Mouse (Mus musculus) myocyte (in vitro differentiated cells): ENCODE measurements around the gene Mical2. TPM values are rescaled to one million over a fixed set of nuclear protein-coding genes. Genes with fewer than 3 reads are reported as not detected.

Experiments used
- H3K27me3 ChIP-seq: one replicate; pipeline ENCODE4 v1.6.1; 2011; ENCODE audit not compliant: control insufficient read depth, insufficient read depth, insufficient read length
- H3K36me3 ChIP-seq: one replicate; pipeline ENCODE4 v1.6.1; 2011; ENCODE audit not compliant: control insufficient read depth, insufficient read depth
- H3K4me2 ChIP-seq: one replicate; pipeline ENCODE4 v1.6.1; 2011; ENCODE audit warnings: low read depth, control low read depth
- H3K4me3 ChIP-seq: one replicate; pipeline ENCODE4 v1.5.1; 2011; ENCODE audit warnings: mild to moderate bottlenecking, control low read depth, moderate library complexity
- H3K79me2 ChIP-seq: one replicate; pipeline ENCODE4 v1.6.1; 2011; ENCODE audit not compliant: control insufficient read depth, insufficient read depth
- H3ac ChIP-seq: one replicate; pipeline ENCODE4 v1.6.1; 2011; ENCODE audit not compliant: control insufficient read depth, insufficient read length
- CEBPB ChIP-seq: IDR thresholded peaks from 2 replicates; pipeline ENCODE4 v1.6.1; 2011; ENCODE audit warnings: mild to moderate bottlenecking, moderate library complexity; ENCODE audit not compliant: poor library complexity, insufficient read depth, severe bottlenecking
- E2F4 ChIP-seq: IDR thresholded peaks from one replicate; pipeline ENCODE4 v1.6.1; 2011; ENCODE audit warnings: mild to moderate bottlenecking, control low read depth, moderate library complexity; ENCODE audit not compliant: insufficient read depth
- MAX ChIP-seq: IDR thresholded peaks from one replicate; pipeline ENCODE4 v1.6.1; 2011; ENCODE audit warnings: low read depth, mild to moderate bottlenecking, control low read depth
- MYOD1 ChIP-seq, 3 experiments: IDR thresholded peaks; one replicate each; pipeline ENCODE4 v1.6.1; 2011; ENCODE audit warnings: control low read depth in 2 of 3, low read depth in 2 of 3, mild to moderate bottlenecking in 2 of 3, moderate library complexity in 1 of 3; ENCODE audit not compliant: insufficient read length in 2 of 3, control insufficient read depth in 1 of 3
- MYOG ChIP-seq, 3 experiments: IDR thresholded peaks; one replicate each; pipeline ENCODE4 v1.6.1; 2011; ENCODE audit warnings: control low read depth in 2 of 3, low read depth in 2 of 3, mild to moderate bottlenecking in 2 of 3; ENCODE audit not compliant: insufficient read length in 2 of 3, control insufficient read depth in 1 of 3, insufficient read depth in 1 of 3
- POLR2A ChIP-seq: IDR thresholded peaks from one replicate; pipeline ENCODE4 v1.6.1; 2011; ENCODE audit warnings: low read depth, mild to moderate bottlenecking, control low read depth, moderate library complexity; ENCODE audit not compliant: insufficient read length
- POLR2AphosphoS2 ChIP-seq: IDR thresholded peaks from one replicate; pipeline ENCODE4 v1.6.1; 2011; ENCODE audit warnings: low read depth, control low read depth; ENCODE audit not compliant: insufficient read length
- REST ChIP-seq: IDR thresholded peaks from one replicate; pipeline ENCODE4 v1.6.1; 2011; ENCODE audit warnings: mild to moderate bottlenecking, control low read depth, moderate library complexity; ENCODE audit not compliant: insufficient read depth, insufficient read length
- SRF ChIP-seq: IDR thresholded peaks from one replicate; pipeline ENCODE4 v1.6.1; 2011; ENCODE audit warnings: low read depth; ENCODE audit not compliant: control insufficient read depth, insufficient read length
- TCF12 ChIP-seq: IDR thresholded peaks from one replicate; pipeline ENCODE4 v1.6.1; 2011; ENCODE audit warnings: mild to moderate bottlenecking, control low read depth; ENCODE audit not compliant: poor library complexity, insufficient read depth, severe bottlenecking
- TCF3 ChIP-seq: IDR thresholded peaks from one replicate; pipeline ENCODE4 v1.6.1; 2011; ENCODE audit warnings: low read depth, control low read depth; ENCODE audit not compliant: insufficient read length
- USF1 ChIP-seq: IDR thresholded peaks from one replicate; pipeline ENCODE4 v1.6.1; 2011; ENCODE audit warnings: low read depth, mild to moderate bottlenecking, control low read depth, moderate library complexity
- polyA plus RNA-seq: library from polyadenylated mRNA; unstranded; fragments of >200 nt; fragmentation: generic; extraction: Trizol; gene quantifications from one replicate; pipeline ENCODE4 v1.2.1, GENCODE M21; 2012; ENCODE audit warnings: missing spikeins

Gene Mical2
- polyA plus RNA-seq, 1 experiment: 34.8 TPM

DNA sequence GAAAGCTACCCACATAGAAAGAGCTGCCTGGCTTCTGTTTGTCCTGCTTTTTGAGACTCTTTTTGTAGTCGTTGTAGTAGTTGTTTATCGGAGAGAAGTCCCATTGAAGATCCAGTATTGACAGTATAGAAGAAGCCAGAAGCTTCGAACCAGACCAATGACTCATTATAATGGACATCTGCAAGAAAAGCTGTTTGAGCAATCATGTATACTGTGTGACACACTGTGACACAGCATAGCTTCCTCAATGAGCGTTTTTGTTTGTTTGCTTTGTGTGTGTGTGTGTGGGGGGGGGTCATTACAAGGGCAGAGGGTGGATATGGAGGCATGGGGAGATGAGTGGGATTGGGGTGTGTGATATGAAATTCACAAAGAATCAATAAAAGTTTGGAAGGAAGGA lies 53.0 kb downstream of the Mical2 start:
- peak overlapping the region; percentile 35 for H3K4me2 ChIP-seq
- H3ac ChIP-seq: no peak overlapping the region
- H3K4me3 ChIP-seq: no peak overlapping the region
- peaks cover 54% of the 10 kb centered on the region for H3K79me2 ChIP-seq
- no peaks in the 10 kb centered on the region for H3K27me3 ChIP-seq
- no peaks in the 10 kb centered on the region for H3K36me3 ChIP-seq
- TF ChIP-seq MYOG (IDR thresholded peaks at IDR 0.05; ENCODE audit: control insufficient read depth in 1 of 3, insufficient read depth in 1 of 3, insufficient read length in 2 of 3, low read depth in 2 of 3) (no peak), TCF3 (no peak), POLR2A (no peak), REST (no peak), MYOD1 (IDR thresholded peaks at IDR 0.05; ENCODE audit: control insufficient read depth in 1 of 3, insufficient read length in 2 of 3, low read depth in 2 of 3) (no peak), CEBPB (peak; percentile 66; the same call in 1 of the 2 replicates), SRF (no peak)

DNA sequence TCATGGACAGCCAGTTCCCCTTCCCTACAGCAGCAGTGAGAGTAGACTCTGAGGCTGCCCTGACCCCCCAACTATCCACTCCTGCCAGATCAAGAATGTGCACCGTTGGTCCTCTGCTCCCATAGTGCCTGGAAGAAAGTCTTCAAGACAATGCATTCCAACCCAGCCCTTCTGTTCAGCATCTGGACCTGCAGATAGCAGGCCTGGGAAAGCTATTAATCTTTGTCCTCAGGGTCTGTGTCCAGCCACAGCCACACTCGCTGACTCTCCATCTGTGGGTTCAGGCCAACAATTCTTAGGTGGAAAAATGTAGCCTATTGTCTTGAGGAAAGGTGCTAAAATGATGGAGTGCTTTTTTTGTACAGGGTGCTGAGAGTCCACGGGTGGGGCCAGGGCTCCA lies 54.8 kb downstream of the Mical2 start:
- no peaks in the 10 kb centered on the region for H3K36me3 ChIP-seq
- H3K27me3 ChIP-seq: no peaks in the 10 kb centered on the region
- TF ChIP-seq MAX: no peak
- H3K79me2 ChIP-seq: peaks cover 60% of the 10 kb centered on the region
- H3ac ChIP-seq: no peak overlapping the region
- H3K4me3 ChIP-seq: no peak overlapping the region
- H3K4me2 ChIP-seq: no peak overlapping the region

DNA sequence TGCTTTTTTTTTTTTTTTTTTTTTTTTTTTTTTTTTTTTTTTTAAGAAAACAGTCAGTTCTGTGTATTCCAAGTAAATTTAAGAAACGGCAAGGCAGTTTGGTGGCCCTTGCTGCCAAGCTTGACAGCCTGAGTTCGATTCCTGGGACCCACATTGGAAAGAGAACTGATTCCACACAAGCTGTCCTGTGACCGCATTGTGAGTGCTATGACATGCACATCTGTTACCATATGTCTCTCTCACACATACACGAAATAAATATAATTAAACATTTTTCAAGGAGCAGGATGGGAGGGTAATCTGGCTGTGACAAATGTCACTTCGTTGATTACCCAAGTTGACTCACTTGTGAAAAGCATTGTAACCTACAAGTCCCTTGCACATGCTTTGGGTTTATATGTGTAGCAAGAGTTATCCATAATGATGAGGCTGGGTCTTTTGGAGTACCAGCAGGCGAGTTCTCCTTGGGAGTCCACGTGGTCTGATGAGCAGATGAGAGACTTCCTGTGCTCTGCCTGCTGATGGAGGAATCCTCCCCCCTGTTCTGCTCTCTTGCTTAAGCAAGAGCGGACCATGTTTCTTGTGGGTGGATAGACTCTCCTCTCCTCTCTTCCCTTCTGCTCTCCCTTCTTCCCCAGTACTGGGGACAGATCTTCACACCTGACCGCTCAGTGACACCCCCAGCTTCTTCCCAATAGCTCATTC lies 58.1 kb downstream of the Mical2 start:
- Histone ChIP-seq H3K79me2 (peaks cover 84% of the 10 kb centered on the region), H3K36me3 (no peaks in the 10 kb centered on the region), H3ac (no peak overlapping the region), H3K4me2 (no peak overlapping the region), H3K4me3 (no peak overlapping the region), H3K27me3 (no peaks in the 10 kb centered on the region)
- TF ChIP-seq E2F4 (no peak), SRF (no peak), CEBPB (no peak), TCF3 (no peak), MAX (no peak), TCF12 (no peak), POLR2AphosphoS2 (no peak), USF1 (no peak), MYOD1 (IDR thresholded peaks at IDR 0.05; ENCODE audit: control insufficient read depth in 1 of 3, insufficient read length in 2 of 3, low read depth in 2 of 3) (no peak)

DNA sequence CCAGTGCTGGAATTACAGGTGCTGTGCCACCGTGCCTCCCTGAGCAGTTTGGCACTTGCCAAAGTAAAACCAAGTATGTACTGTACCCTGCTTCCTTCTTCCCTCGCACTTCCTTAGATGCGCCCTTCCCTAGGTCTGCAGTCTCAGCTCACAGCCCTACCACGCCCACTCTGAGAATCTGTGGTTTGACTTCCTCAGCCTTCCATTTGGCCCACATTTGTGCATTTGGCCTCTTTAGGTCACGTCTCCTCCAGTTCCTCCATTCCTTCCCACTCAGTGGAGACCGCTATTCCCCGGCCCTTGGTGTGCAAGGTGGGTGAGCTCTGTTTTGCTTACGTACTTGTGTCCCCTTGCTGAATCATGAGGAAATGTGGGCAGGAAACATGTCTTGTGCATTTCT lies 59.9 kb downstream of the Mical2 start:
- Histone ChIP-seq H3K79me2 (peaks cover 74% of the 10 kb centered on the region), H3K27me3 (no peaks in the 10 kb centered on the region), H3ac (no peak overlapping the region), H3K4me3 (no peak overlapping the region), H3K4me2 (no peak overlapping the region), H3K36me3 (no peaks in the 10 kb centered on the region)
- no peak for TF ChIP-seq POLR2A
- TF ChIP-seq REST: no peak
- no peak for TF ChIP-seq TCF12
- TF ChIP-seq CEBPB: no peak
- no peak for TF ChIP-seq TCF3
- no peak for TF ChIP-seq USF1
- TF ChIP-seq MYOG (IDR thresholded peaks at IDR 0.05; ENCODE audit: control insufficient read depth in 1 of 3, insufficient read depth in 1 of 3, insufficient read length in 2 of 3, low read depth in 2 of 3): no peak
- TF ChIP-seq POLR2AphosphoS2: no peak
- no peak for TF ChIP-seq MYOD1 (IDR thresholded peaks at IDR 0.05; ENCODE audit: control insufficient read depth in 1 of 3, insufficient read length in 2 of 3, low read depth in 2 of 3)
- no peak for TF ChIP-seq SRF

DNA sequence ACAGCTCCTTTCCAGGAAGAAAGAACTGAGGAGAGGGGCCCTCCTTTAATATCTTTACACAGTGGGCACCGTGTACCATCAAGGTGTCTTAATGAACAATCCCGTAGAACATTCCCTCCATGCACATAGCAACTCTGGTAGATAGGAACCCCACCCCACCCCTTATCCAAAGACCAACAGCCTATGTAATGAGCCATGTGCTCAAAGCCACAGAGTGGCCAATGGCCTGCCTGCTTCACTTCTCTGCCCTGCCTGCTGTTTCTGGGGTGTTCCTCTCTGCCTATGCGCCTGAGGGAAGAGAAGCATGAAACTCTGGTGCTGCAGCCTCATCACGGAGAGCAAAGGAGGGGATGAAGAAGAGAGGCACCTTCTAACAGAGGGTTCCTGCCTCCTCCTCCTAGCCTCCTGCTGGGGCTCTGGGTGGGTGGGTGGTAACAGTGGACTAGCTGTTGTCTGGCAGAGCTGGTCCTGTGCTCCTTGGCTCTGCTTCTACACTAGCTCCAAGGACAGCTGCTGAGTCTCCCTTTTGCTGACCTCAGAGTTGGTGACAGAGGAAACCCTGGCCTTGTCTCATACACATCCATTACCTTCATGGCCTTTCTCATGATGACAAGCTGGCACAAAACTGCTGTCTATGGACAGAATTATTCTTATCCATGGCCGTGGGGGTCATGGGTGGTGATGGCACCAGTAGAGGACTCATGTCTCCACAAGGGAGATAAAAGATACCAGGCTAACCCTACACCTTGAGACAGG lies 62.9 kb downstream of the Mical2 start:
- H3K4me2 ChIP-seq: peak overlapping the region; percentile 42
- TF ChIP-seq USF1 (no peak), MYOG (IDR thresholded peaks at IDR 0.05; ENCODE audit: control insufficient read depth in 1 of 3, insufficient read depth in 1 of 3, insufficient read length in 2 of 3, low read depth in 2 of 3) (peak in 1 of 3 experiments; percentile 43), TCF3 (no peak), TCF12 (no peak), E2F4 (no peak), SRF (no peak), MAX (no peak), CEBPB (no peak), POLR2AphosphoS2 (no peak), MYOD1 (IDR thresholded peaks at IDR 0.05; ENCODE audit: control insufficient read depth in 1 of 3, insufficient read length in 2 of 3, low read depth in 2 of 3) (peak in 2 of 3 experiments; percentile 14 to 63), REST (no peak)
- no peaks in the 10 kb centered on the region for H3K36me3 ChIP-seq
- H3ac ChIP-seq: no peak overlapping the region
- no peaks in the 10 kb centered on the region for H3K27me3 ChIP-seq
- peaks cover 75% of the 10 kb centered on the region for H3K79me2 ChIP-seq
- no peak overlapping the region for H3K4me3 ChIP-seq
